Mouse (Mus musculus) cerebellum, adult 9-10 months (tissue): ENCODE results near the gene Gse1.

Experiments used
- DNase-seq: peaks from one replicate; pipeline ENCODE4 v3.0.0; 2022

Gse1 gene

DNA sequence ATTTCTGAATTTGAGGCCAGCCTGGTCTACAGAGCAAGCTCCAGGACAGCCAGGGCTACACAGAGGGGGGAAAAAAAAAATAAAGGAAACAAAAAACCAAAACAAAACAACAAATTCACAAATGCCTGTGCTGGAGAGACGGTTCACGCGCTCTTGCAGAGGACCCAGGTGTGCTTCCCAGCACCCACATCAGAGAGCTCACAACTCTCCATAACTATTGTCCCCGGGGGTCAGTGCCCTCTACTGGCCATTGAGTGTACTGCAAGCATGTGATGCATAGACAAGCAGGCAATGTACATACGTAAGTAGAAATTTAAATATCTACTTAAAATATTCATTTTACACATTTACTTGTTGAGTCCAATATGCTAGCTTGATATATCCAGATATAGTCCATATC, 366.3 kb downstream of the Gse1 start:
- DNase-seq: no peak

DNA sequence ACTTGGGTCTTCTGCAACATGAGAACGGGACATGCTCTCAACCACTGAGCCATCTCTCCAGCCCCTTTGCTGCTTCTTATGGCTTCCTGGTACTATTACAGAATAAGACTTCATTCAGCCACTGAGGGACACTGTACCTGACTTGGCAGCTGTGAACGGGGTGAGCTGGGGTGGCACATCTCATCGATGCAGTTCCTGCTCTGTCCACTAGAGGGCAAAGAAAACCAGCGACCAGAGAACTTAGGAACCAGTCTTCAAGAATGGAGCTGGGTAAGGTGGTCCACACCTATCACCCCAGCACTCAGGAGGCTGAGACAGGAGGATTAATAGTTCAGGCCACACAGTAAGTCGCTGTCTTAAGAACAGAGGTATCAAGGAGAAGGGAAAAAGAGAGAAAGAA, 367.7 kb downstream of the Gse1 start:
- peak; percentile 74 for DNase-seq

DNA sequence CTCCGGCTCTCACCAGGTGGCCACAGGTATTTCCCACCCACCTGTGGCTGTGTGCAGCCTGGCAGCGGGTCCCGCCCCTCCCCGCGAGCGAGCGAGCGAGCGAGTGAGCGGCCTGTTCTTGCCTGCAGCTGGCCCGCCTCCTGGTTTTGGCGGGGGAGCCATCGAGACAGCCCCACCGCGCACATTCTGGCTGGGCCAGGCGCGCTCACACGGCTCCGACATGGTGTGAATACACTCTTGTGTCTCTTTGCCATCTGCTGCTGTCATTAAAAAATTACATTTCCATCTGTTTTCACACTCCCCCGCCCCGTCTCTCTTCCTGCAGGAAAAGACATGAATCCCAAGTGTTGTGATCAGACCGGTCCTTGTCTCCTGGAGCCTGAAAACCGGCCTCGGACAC, 370.3 kb downstream of the Gse1 start:
- DNase-seq: peak; percentile 80

DNA sequence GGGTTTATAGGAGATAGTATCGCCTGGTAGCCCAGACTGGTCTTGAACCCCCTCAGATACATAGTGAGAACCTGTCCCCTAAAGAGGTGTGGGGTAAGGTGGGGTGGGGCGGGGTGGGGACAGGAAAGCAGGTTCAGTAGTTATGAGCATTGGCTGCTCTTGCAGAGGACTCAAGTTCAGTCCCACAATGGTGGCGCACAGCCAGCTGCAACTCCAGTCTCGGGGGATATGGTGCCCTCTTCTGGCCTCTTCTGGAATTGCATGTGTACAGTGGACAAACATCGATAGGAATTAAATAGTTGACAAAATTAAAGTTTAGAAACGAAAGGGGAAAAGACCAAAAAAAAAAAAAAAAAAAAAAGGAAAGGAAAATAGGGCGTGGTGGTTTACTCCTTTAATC, 371.2 kb downstream of the Gse1 start:
- peak; percentile 87 for DNase-seq

DNA sequence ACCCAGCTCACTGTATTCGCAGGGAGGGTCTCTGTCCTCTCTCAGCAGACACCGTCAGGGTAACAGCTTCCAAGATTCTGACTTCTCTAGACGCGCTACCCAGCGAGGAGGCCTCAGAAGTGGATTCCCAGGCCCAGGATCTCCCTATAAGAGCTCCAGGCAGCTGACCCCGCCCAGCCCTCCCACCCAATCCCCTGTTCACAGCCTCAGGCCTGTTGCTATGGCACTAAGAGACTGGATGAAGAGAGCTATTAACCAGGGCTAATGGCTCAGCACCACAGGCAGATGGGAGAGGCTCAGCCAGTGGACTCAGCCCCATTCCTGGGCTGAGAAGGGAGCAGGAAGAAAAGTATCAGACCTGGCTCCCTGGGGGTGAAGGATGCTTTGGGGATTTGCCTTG, 374.4 kb downstream of the Gse1 start:
- DNase-seq: no peak

DNA sequence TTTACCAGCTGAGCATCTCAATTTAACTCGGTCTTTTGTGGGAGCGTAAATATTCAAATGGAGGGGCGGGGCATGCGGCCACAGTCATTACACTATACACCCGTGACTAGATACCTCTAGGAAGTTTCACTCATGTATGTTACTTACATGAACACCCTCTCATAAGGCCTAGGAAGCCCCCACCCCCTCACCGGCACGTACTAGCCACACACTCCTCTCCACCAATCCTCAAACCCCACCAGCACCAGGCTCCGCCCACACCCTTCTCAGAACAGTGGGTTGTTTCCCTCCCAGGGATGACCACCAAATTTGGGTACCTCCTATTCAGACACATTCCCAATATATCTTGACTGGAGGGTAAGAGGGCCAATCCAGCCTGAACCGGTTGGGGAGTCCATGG, 379.2 kb downstream of the Gse1 start:
- DNase-seq: no peak

DNA sequence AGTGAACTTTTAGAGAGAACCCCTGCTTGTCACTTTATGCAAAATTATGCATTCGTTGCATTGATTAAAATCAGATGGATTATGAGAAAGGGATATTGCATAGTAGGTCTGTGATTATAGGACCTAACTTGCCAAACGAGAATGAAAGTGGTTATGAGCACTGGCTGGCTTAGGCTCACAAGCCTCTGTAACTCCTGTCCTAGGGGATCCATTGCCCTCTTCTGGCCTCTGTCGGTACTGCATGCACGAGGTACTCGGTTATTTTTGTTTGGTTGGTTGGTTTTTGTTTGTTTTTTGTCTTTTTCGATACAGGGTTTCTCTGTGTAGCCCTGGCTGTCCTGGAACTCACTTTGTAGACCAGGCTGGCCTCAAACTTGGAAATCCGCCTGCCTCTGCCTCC, 379.6 kb downstream of the Gse1 start:
- peak; percentile 81 for DNase-seq

DNA sequence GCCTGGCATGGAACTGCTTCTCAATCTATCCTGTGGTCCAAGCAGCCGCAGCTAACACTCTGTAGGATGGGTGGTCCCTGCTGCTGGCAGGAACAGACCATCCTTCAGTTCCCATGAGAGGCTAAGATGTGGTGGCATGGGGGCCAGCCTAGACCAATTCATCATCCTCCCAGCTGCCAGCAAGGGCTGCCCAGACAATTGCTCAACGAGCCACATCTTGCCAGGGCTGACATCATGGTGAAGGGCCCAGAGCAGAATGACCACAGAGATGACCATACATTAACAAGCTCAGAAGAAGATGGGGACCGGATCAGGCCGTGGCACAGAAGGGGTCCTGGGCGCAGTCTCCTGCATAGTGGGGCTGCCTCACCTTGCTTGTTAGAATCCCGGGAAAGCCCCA, 382.6 kb downstream of the Gse1 start:
- no peak for DNase-seq

DNA sequence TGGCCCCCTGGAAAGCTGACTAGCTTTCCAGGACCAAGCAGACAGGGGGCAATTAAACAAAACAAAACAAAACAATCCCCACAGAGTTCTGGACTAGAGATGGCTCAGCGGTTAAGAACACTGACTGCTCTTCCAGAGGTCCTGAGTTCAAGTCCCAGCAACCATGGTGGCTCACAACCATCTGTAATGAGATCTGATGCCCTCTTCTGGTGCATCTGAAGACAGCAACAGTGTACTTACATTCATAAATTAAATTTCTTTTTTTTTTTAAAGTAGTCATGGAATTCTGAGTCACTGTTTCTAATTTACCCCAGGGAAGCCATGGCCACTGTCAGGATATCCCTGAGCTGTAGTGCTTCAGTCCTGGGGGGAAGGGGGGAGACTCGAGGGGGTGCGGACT, 386.2 kb downstream of the Gse1 start:
- no peak for DNase-seq

DNA sequence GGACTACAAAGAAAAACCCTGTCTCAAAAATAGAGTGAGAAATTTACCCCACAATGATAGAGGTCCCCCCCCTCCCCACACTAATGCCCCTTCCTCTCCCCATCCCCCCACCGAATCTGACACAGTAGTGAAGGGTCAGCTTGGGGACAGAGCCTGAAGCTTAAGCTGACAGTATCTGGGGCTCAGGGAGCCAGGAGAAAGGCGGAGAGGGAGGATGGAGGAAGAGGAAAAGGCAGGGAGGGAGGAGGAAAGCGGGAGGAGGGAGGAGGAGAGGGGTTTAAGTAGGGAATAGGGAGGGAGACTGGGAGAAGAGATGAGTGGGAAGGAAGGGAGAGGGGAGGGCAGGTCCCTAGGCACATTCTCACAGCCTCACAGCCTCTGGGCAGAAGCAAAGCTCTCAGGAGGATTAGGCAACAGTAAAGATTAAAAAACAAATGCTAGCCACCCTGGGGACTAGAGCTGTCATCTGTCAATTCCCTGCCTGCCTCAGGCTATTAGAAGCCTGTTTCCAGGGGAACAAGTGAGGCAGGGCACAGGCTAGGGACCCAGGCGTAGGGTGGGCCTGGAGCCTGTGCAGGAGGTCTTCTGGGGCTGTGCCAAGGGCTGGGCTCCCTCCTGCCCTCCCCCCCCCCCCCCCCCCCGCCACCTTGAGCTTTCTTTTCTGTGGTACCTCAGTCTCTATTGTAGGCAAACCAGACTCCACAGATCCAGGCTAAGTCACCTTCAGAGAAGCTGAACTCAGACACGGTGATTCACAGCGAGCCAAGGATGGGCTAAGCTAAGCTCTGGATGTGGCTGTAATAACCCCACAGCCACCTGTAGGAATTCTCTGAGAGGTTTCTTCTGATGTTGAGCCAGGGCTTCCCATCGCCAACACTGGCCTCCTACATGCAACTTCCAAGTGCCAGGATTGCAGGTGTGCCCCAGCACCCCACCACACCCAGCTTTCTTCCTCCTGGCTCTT, 388.7 kb downstream of the Gse1 start:
- DNase-seq: no peak

DNA sequence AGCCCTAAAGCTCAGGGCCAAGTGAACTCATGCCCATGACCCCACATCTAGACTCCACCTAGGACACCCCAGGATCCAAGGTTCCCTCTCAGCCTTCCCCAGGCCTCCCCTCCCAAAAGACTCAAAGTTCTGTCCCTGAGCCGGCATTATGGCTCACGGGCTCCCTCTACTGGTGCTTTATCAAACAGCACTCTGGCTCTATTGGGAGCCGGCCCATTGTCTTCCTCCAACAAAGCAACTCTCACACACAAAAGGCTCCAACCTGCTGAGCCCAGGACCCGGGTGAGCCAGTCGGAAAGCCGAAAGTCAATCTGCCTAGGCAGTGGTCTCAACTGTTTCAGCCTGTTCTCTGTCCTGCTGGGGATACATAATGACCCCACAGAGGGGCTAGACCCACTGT, 389.9 kb downstream of the Gse1 start:
- peak; percentile 74 for DNase-seq

DNA sequence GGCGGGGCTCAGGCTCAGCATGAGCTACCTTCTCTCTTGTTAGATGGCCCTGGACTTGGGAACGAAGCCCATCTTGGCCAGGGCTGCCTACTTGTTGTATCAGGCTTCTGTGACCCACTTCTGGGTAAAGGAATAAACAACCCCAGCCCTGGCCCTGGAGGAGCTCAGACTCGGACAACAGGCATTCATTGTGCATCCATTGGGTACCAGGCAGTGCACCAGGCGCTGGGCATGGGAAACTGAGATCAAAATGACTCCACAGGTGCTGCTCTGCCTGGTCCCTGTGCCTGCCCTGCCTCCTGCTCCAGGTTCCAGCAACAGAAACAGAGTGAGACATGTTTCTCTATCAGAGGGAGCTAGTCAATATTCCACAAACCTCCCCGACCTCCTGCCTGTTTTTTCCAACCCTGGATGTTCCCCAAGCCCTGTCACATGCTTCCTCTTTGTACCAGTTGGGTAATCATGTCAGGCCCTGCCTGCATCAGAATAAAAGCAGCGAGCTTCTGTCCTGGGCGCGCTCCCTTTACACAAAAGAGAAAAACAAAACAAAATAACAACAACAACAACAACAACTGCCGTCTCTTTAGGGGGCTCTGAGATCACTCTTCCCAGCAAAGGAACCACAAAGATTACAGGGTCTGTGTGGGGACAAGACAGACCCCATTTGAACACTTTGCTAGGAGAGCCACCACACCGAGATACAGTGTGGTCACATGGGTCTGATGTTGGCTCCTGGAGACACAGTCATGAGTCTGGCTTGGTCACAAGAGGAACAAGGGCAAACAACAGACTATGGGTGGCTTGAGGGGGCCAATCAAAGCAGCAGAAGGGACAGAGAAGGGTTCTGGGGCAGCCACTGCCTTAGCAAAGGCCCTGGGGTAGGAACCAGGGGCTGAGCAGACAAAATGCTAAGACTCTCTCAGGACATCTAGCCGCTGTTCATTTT, 391.3 kb downstream of the Gse1 start:
- no peak for DNase-seq

DNA sequence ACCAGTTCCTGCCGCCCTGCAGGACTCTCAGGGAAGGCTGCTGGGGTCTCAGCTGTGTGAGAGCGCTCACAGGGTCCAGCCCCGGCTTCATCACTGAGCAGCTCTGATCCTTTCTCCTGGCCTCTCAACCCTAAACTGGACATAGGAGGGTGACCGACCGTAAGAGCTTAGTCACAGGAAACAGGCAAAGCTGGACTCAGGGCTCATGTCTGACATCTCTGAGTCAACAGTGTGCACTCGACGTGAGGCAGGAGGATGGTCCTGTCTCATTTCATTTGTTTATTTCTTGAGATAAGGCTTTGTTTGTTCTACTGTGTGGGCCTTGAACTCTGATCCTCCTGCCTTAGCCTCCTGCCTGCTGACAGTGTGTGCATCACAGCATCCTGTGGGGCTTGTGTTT, 392.2 kb downstream of the Gse1 start:
- DNase-seq: no peak

DNA sequence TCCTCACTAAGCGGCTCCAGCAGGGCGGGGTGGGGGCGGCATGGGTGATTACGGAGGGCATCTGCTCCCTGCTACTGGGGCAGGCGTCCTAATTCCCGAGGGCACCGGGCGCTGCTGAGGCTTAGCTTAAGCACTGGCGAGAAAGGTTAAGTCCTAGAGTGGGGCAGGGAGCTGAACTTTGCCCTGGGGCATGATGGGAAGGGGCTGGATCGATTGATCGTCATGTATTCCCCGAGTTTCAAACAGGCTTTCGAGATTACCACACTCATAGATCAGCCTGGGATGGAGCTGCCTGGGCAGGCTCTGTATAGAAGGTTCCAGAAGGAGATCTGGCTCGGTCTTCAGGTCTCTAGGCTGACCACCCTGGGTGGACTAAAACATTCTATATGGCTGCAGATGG, 393.9 kb downstream of the Gse1 start:
- DNase-seq: no peak

DNA sequence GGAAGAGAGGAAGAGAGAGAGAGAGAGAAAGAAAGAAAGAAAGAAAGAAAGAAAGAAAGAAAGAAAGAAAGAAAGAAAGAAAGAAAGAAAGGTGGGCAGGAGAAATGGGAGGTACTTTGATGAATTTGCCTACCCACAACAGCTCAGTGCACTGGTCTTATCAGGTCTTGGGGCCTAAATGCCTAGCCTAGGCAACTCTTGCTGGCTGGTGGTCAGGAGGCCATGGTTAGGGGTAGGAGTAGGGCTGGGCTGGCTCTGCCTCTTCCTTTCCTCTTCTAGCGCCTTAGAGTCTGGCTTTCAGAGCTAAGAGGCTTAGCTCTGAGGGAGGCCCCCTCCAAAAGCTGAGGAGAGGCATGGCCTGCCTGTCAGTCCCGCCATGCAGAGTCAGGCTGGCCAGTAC, 395.4 kb downstream of the Gse1 start:
- DNase-seq: no peak

DNA sequence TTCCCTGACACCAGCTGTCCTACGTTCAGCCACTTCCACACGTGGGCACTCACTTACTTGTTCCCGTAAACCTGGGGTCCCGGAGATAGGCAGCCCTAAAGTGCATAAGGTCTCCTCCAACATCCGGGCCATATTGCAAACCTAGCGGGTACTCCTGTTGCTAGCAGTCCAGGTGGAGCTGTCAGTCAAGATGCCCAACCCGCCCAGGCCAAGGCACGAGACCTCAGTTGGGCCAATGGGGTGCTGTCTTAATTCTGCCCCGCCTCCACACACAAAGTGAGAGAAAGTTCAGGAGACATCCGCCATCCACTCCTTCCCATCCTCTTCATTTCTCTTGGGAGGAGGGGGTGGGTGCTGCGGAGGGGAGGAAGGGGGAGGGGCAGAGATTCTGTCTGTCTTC, 398.2 kb downstream of the Gse1 start:
- DNase-seq: no peak

DNA sequence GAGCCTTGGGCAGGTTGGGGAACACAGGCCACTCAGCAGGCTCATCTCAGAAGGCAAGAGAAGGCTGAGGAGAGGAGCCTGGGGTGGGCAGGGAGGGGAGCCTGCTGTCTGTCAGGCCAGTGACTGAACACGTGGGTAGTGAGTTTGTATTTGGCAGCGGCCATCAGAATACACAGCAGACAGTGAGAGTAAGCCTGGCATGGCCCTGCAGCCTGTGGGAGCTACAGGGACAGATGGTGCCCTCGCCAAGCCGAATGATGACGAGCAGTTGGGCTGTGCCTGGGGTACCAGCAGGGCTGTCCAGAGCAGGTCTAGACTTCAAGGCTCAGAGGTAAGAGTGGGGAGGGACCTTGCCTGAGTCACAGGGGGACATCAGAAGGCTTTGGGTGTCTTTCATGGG, 399.0 kb downstream of the Gse1 start:
- DNase-seq: peak; percentile 76

DNA sequence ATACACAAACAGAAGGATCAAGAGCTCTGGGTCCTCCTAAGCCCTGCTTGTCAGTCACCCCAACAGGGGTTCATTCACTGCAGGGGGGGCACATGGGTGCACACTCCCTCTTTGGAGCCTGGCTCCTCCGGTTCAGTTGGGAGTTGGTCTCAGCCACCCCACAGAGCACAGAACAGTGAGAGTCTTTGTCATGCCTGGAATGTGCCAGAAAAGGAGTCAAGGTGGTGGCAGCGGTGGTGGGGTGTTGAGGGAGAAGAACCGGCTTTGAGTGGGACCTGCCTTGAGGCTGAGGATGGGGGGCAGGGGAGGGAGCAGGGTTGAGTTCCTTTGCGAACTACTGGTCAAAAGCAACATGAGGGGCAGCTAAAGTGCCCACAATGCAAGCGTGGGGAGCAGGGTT, 401.8 kb downstream of the Gse1 start:
- no peak for DNase-seq

DNA sequence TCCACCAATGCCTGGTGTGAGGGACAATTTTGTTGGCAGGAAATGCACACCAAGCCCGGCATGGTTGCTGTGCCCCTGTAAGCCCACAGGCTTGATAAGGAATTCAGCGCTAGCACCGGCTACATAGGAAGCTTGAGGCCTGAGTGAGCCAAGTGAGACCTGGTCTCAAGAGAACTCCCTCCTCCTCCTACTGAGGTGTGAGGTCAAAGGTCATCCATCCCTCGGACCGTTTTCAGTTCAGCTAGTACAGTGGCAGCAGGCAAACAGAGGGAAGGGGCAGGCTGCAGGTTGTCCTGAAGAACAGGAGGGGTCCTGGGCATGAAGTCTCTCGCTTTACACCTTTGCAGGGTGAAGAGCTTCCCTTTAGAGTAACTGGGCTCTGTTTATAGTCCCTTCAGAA, 402.6 kb downstream of the Gse1 start:
- no peak for DNase-seq
